Mouse (Mus musculus) megakaryocyte, embryonic 14.5 days (primary cell): ENCODE data around the gene Pth2.

Experiments
- FLI1 ChIP-seq: IDR thresholded peaks from 2 replicates; pipeline ENCODE4 v1.6.1; 2012; ENCODE audit warnings: low read length, inconsistent platforms, mixed read lengths
- GATA1 ChIP-seq: IDR thresholded peaks from 3 replicates; pipeline ENCODE4 v1.6.1; 2012; ENCODE audit warnings: mixed read lengths, low read length, inconsistent platforms, borderline replicate concordance

- TF ChIP-seq GATA1 (no peak), FLI1 (no peak)
Measured at GRCm38 (mm10) chr7:45211851-45212251, 31.1 kb downstream of the Pth2 start, which contains the start of gene Dkkl1.
